Mouse (Mus musculus): ENCODE measurements around the gene Gm13694. TPM values are rescaled to one million over a fixed set of nuclear protein-coding genes. Genes with fewer than 3 reads are reported as not detected.

Gm13694 gene
- polyA plus RNA-seq (2012; rRNA removed; ENCODE audit: low replicate concordance) = not detected in 2 replicates

GRCm38 (mm10) chr2:83978633-83979032 lies at the start of gene Gm13694:
TSS of gene Gm13694 (plus strand) at chr2:83978933.

GRCm38 (mm10) chr2:83940931-83941361 lies 37.8 kb upstream of the Gm13694 start, which contains the start of gene Zswim2:
TSS of gene Zswim2 (minus strand) at chr2:83941228.

DNA sequence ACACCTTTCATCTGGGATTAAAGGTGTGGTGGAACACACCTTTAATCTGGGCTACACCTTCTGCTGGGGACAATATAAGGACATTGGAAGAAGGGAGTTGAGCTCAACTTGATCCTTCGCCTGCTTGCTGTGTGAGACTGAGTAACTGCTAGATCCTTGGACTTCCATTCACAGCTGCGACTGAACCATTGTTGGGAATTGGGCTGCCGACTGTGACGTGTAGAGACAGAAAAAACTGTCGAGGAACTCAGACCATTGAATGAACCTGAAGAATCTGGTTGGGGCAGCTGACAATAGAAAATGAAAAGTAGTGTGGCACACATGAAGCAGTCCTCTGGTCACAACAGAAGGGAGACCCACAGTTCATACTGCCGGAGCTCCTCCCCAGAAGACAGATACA lies 23.3 kb upstream of the Gm13694 start, which contains the start of gene Gm13698:
Gene Gm13698 (plus strand): TSS at position 301 of the 400 bp plus-strand sequence.

DNA sequence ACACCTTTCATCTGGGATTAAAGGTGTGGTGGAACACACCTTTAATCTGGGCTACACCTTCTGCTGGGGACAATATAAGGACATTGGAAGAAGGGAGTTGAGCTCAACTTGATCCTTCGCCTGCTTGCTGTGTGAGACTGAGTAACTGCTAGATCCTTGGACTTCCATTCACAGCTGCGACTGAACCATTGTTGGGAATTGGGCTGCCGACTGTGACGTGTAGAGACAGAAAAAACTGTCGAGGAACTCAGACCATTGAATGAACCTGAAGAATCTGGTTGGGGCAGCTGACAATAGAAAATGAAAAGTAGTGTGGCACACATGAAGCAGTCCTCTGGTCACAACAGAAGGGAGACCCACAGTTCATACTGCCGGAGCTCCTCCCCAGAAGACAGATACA lies 17.5 kb upstream of the Gm13694 start, which contains the start of gene Gm13693:
Gene Gm13693 (plus strand): TSS at position 301 of the 400 bp plus-strand sequence.

GRCm38 (mm10) chr2:83967013-83967412 lies 11.7 kb upstream of the Gm13694 start, which contains the start of gene Gm13695:
TSS of gene Gm13695 (plus strand) at chr2:83967313.

GRCm38 (mm10) chr2:83972823-83973222 lies 5.9 kb upstream of the Gm13694 start, which contains the start of gene Gm13696:
TSS of gene Gm13696 (plus strand) at chr2:83973123.

GRCm38 (mm10) chr2:83984443-83984842 lies 5.7 kb downstream of the Gm13694 start, which contains the start of gene Gm13697:
TSS of gene Gm13697 (plus strand) at chr2:83984743.

GRCm38 (mm10) chr2:83990253-83990652 lies 11.5 kb downstream of the Gm13694 start, which contains the start of gene Gm13691:
TSS of gene Gm13691 (plus strand) at chr2:83990553.

Other genes starting within 250 kb of the Gm13694 start
- gene Fam171b, start 166.3 kb upstream of the Gm13694 start, polyA plus RNA-seq (2012; rRNA removed; ENCODE audit: low replicate concordance) = 0.98 and 1.5 TPM in 2 replicates
- gene Zswim2, start 37.7 kb upstream of the Gm13694 start, polyA plus RNA-seq (2012; rRNA removed; ENCODE audit: low replicate concordance) = not detected in 2 replicates
- gene Gm13698, start 23.2 kb upstream of the Gm13694 start, polyA plus RNA-seq (2012; rRNA removed; ENCODE audit: low replicate concordance) = not detected in 2 replicates
- gene Gm13693, start 17.4 kb upstream of the Gm13694 start, polyA plus RNA-seq (2012; rRNA removed; ENCODE audit: low replicate concordance) = not detected in 2 replicates
- not detected in 2 replicates for gene Gm13695, start 11.6 kb upstream of the Gm13694 start, polyA plus RNA-seq (2012; rRNA removed; ENCODE audit: low replicate concordance)
- not detected in 2 replicates for gene Gm13696, start 5.8 kb upstream of the Gm13694 start, polyA plus RNA-seq (2012; rRNA removed; ENCODE audit: low replicate concordance)
- gene Gm13697, start 5.8 kb downstream of the Gm13694 start, polyA plus RNA-seq (2012; rRNA removed; ENCODE audit: low replicate concordance) = not detected in 2 replicates
- not detected in 2 replicates for gene Gm13691, start 11.6 kb downstream of the Gm13694 start, polyA plus RNA-seq (2012; rRNA removed; ENCODE audit: low replicate concordance)

Data from mammary gland, adult 2 months (tissue).